Comparison of ENCODE assay signal across 17 mouse cellular contexts in the genomic region with DNA sequence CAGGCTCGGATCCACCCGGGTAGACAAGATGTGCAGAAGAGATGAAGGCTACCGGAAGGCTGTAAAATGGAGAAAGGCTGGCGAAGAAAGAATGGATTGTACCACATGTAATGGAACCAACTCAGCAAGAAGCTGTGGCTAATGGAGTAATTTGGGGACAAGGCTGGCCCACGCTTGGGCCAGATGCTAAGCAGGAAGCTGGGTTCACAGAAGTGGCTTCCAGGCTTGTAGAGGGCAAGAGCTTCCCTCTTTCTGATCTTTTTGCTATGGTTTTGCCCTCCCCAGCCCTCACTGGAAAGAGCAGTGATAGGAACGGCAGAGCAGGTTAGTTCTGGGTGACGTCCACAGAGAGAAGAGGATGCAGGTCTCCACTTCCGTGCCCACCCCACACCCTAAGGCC.
"Had no signal": no experiment of that assay in that cellular context is flagged by ENCODE, and none has a peak within 500 bp of the region (broad histone marks: within the 10 kb centered on the region; RNA-seq: fewer than 3 reads in every experiment).

No protein-coding gene starts in this region.

- H3K4me3 ChIP-seq: megakaryocyte, embryonic 14.5 days; midbrain, embryonic 13.5 days; midbrain, embryonic 15.5 days; neural tube, embryonic 12.5 days had no signal

- H3K27ac ChIP-seq: midbrain, embryonic 13.5 days; midbrain, embryonic 15.5 days; neural tube, embryonic 12.5 days had no signal

- DNase-seq: lung, adult 18-20 months; lung, embryonic 14.5 days; lung, postnatal 10 days; lung, postnatal 4 days; retina, postnatal 1 day; right cerebral cortex, adult 18-20 months; right cerebral cortex, postnatal 25 days; right cerebral cortex, postnatal 4 days; spleen, adult 18-20 months; thymus, adult 18-20 months; thymus, postnatal 14 days; thymus, postnatal 36 days had no signal

- ATAC-seq: midbrain, embryonic 13.5 days; midbrain, embryonic 15.5 days had no signal

- H3K36me3 ChIP-seq: midbrain, embryonic 13.5 days; midbrain, embryonic 15.5 days; neural tube, embryonic 12.5 days had no signal

- H3K9me3 ChIP-seq: midbrain, embryonic 13.5 days; midbrain, embryonic 15.5 days; neural tube, embryonic 12.5 days had no signal

- H3K27me3 ChIP-seq: megakaryocyte, embryonic 14.5 days; midbrain, embryonic 13.5 days; midbrain, embryonic 15.5 days; neural tube, embryonic 12.5 days had no signal

- H3K4me1 ChIP-seq: megakaryocyte, embryonic 14.5 days; midbrain, embryonic 13.5 days; midbrain, embryonic 15.5 days; neural tube, embryonic 12.5 days had no signal

- H3K4me2 ChIP-seq: lung, embryonic 14.5 days; midbrain, embryonic 11.5 days; midbrain, embryonic 13.5 days; midbrain, embryonic 15.5 days; neural tube, embryonic 12.5 days had no signal

- H3K9ac ChIP-seq: lung, embryonic 14.5 days; midbrain, embryonic 13.5 days; midbrain, embryonic 15.5 days; neural tube, embryonic 12.5 days had no signal
